Mouse (Mus musculus): ENCODE measurements around the gene Heatr9.
"Not testable (repeated sequence)": the region's sequence is repeated elsewhere in the genome, so short reads cannot be mapped to it uniquely, and the experiment has no call there.

GRCm38 (mm10) chr11:83551037-83551436 lies 29.1 kb upstream of the Heatr9 start:
- not testable (repeated sequence) for TF ChIP-seq CTCF, POLR2A (IDR thresholded peaks at IDR 0.05; ENCODE audit: extremely low read depth, insufficient read depth, low read length)

All from cortical plate, adult 2 months (tissue).